Mouse (Mus musculus) heart, embryonic 15.5 days (tissue): ENCODE measurements around the gene Cfap36. TPM values are rescaled to one million over a fixed set of nuclear protein-coding genes. Genes with fewer than 3 reads are reported as not detected.

ENCODE experiments used
- ATAC-seq: fragments of 200-750 bp; cut with Nextera tagmentation; replicated peaks from 2 replicates; pipeline ENCODE4 v1.8.0; 2017; ENCODE audit warnings: low read depth, moderate TSS enrichment; ENCODE audit not compliant: insufficient number of reproducible peaks, insufficient read depth, low FRiP score
- H3K27ac ChIP-seq: fragments of 300-500 bp; sonication (generic); 2 replicates; pipeline ENCODE4 v1.5.1; 2015; ENCODE audit warnings: mild to moderate bottlenecking, inconsistent platforms
- H3K27me3 ChIP-seq: fragments of 300-500 bp; sonication (generic); 2 replicates; pipeline ENCODE4 v1.6.1; 2015; ENCODE audit warnings: inconsistent platforms
- H3K36me3 ChIP-seq: fragments of 300-500 bp; sonication (generic); 2 replicates; pipeline ENCODE4 v1.6.1; 2015; ENCODE audit warnings: mild to moderate bottlenecking, inconsistent platforms
- H3K4me1 ChIP-seq: fragments of 300-500 bp; sonication (generic); replicated peaks from 2 replicates; pipeline ENCODE4 v1.6.1; 2015; ENCODE audit warnings: inconsistent platforms
- H3K4me2 ChIP-seq: fragments of 300-500 bp; sonication (generic); 2 replicates; pipeline ENCODE4 v1.6.1; 2015; ENCODE audit warnings: inconsistent platforms, mild to moderate bottlenecking, moderate library complexity
- H3K4me3 ChIP-seq: fragments of 300-500 bp; sonication (generic); 2 replicates; pipeline ENCODE4 v1.5.1; 2015; ENCODE audit warnings: mild to moderate bottlenecking, inconsistent platforms
- H3K9ac ChIP-seq: fragments of 300-500 bp; sonication (generic); 2 replicates; pipeline ENCODE4 v1.6.1; 2015; ENCODE audit warnings: mild to moderate bottlenecking, inconsistent platforms
- H3K9me3 ChIP-seq: fragments of 300-500 bp; sonication (generic); replicated peaks from 2 replicates; pipeline ENCODE4 v1.6.1; 2016; ENCODE audit warnings: inconsistent platforms
- WGBS: fragments of 180-500 bp; shearing (Covaris S2); methylation state at CpG from one replicate; pipeline ENCODE4 v1.1.7; 2015; ENCODE audit warnings: mixed read lengths; 5-methylcytosine and 5-hydroxymethylcytosine counted together
- polyA plus RNA-seq: library from polyadenylated mRNA; unstranded; fragments of >200 nt; fragmentation: Nextera tagmentation; extraction: Ambion mirVana; gene quantifications from 2 replicates; pipeline ENCODE4 v1.2.1, GENCODE M21; 2015

Cfap36 gene
- polyA plus RNA-seq, 1 experiment from 2014 or later, result 42.7 TPM

DNA sequence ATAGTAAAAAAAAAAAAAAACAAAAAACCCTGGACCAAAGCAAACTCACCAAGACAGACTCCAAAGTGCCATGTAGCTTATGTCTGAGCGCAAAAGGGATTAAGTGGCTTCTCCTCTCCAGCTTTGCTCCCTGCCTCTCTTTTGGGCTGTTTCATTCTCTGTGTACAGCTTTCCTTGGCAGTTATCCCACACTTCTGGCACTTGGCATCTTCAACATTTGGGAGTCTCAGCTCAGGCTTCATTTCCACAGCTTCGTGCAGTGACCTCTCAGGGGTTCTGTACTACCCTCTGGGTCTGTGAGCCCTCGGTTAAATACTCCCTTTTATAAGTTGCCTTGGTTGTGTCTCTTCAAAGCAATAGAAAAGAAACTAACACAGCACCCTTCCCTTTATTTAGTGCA, 66.6 kb downstream of the Cfap36 start:
- Histone ChIP-seq H3K4me3 (no peak overlapping the region), H3K9me3 (no peaks in the 10 kb centered on the region), H3K9ac (no peak overlapping the region), H3K36me3 (peaks cover 10% of the 10 kb centered on the region), H3K4me1 (peaks cover 8% of the 10 kb centered on the region), H3K4me2 (no peak overlapping the region), H3K27me3 (no peaks in the 10 kb centered on the region), H3K27ac (0 out of 2 replicates have a peak overlapping the region, but pooled peaks have one; percentile 41)
- no peak for ATAC-seq
- WGBS, result 48% methylated on average over 3 of the region's 3 CpGs

DNA sequence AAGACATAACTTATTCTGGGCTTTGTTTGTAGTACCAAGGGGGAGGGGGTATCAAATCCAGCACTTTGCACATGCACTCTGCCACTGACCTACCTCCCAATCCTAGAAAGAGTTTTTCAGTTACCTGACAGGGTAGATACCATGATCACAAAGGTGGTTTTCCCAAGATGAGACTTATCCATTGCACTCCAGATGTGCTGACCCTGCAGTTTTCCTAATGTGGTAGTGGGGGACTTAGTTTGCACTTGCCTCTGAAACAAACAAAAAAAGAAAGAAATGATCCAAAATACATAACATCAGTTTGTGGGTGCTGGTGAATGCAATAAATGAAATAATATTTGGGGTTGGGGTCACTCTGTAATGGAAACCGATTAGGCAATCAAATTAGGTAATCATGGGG, 67.9 kb downstream of the Cfap36 start:
- H3K4me1 ChIP-seq, result peaks cover 8% of the 10 kb centered on the region
- H3K9me3 ChIP-seq, result no peaks in the 10 kb centered on the region
- peaks cover 10% of the 10 kb centered on the region for H3K36me3 ChIP-seq
- H3K4me3 ChIP-seq, result no peak overlapping the region
- H3K27me3 ChIP-seq, result no peaks in the 10 kb centered on the region
- no peak overlapping the region for H3K4me2 ChIP-seq
- ATAC-seq, result no peak
- no peak overlapping the region for H3K27ac ChIP-seq
- WGBS, result 98% methylated on average over 1 of the region's 1 CpGs
- no peak overlapping the region for H3K9ac ChIP-seq

DNA sequence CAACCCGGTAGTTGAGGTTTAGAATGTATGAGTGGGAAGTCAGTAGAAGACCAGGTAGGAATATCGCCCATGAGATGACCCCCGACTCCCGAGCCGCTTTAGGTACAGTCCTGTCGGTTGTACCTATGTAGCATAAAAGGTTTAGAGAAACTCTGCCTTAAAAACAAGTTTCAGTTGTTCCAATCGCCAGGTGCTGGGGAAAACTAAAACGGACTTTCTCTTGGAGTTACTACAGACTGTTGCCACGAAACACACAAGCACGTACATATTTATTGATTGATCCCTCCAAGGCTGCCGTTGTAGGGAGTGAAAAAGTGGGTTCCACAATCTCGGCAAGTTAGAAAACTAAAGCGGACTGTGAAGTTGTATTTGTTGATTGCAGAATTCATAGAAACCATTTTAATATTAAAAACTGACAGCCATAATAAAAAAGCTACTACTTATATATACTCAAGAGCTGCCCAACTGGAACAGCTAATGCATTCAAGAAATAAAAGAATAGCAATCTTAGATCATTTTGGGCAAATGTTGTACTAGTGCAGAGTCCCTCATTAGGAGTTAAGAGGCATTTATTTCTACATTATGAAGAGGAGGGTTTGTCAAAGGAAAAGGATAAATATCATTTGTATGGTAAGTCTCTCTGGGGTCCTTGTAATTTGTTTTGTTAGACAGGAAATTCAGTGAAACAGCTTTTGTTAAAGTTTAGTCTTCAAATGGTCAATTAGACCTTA, 73.3 kb downstream of the Cfap36 start:
- peak overlapping the region; percentile 91 for H3K4me2 ChIP-seq
- 4% methylated on average over 13 of the region's 13 CpGs for WGBS
- H3K9ac ChIP-seq, result peak overlapping the region; percentile 98
- H3K9me3 ChIP-seq, result no peaks in the 10 kb centered on the region
- no peaks in the 10 kb centered on the region for H3K36me3 ChIP-seq
- H3K4me1 ChIP-seq, result peaks cover 8% of the 10 kb centered on the region
- ATAC-seq, result no peak
- H3K27me3 ChIP-seq, result no peaks in the 10 kb centered on the region
- peak overlapping the region; percentile 98 for H3K27ac ChIP-seq
- H3K4me3 ChIP-seq, result peak overlapping the region; percentile 100

DNA sequence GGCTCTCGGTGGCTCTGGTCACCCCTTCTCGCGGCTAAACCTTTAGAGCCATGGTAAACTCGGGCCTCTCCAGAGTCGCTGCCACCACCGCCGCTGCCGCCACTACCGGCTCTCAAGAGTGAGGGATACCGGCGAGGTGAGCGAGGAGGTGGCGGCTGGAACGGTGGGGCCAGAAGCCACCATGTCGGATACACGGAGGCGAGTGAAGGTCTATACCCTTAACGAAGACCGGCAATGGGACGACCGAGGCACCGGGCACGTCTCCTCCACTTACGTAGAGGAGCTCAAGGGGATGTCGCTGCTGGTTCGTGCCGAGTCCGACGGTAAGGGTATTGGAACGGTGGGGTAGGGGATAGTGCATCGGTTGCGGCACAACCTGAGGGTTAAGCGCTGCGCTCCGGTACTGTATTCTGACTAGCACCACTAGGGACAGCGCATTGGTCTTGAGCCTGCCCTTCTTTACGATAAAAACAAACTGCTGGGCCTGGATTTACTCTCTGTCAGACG, 74.0 kb downstream of the Cfap36 start:
- no peaks in the 10 kb centered on the region for H3K27me3 ChIP-seq
- peak; percentile 75 for ATAC-seq
- peak overlapping the region; percentile 91 for H3K4me2 ChIP-seq
- WGBS, result under 1% methylated on average over 38 of the region's 38 CpGs
- peak overlapping the region; percentile 100 for H3K4me3 ChIP-seq
- H3K27ac ChIP-seq, result peak overlapping the region; percentile 98
- no peaks in the 10 kb centered on the region for H3K9me3 ChIP-seq
- peak overlapping the region; percentile 98 for H3K9ac ChIP-seq
- peaks cover 8% of the 10 kb centered on the region for H3K4me1 ChIP-seq
- no peaks in the 10 kb centered on the region for H3K36me3 ChIP-seq

DNA sequence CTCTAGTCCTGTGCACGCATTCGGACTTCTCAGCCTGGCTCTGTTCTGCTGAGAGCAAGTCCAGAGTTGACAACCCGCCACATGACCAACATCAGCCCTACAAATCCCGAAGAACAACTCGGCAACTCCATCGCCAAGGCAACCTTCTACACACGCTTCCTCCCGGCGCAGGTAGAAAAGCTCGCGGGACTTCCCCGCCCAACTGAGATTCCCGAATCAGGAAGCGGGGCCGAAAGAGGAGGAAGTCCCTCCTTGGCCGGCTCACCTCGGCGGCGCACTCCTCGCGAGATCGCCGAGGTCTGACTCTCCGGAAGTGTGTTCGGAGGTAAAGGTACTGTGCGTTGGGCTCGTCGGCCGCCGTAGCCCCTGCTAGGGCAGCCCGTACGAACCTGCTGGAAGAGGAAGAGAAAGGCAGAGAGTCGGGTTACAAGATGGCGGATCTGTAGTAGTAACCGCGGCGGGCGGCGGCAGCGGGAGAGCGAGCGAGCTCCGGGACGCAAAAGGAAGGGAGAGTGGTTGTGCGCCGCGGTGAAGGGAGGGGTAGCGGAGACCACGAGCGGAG, 74.6 kb downstream of the Cfap36 start, which contains the start of gene Ppp4r3b:
TSS of gene Ppp4r3b (plus strand) at position 328 of the 562 bp plus-strand sequence.
- peak within 1 kb of the TSS; percentile 98 for H3K9ac ChIP-seq
- peak within 1 kb of the TSS; percentile 91 for H3K4me2 ChIP-seq
- no peaks in the 10 kb centered on the region for H3K36me3 ChIP-seq
- no peaks in the 10 kb centered on the region for H3K9me3 ChIP-seq
- ATAC-seq, result peak; percentile 97
- H3K4me3 ChIP-seq, result peak within 1 kb of the TSS; percentile 100
- WGBS, result under 1% methylated on average over 50 of the region's 50 CpGs
- peak within 1 kb of the TSS; percentile 98 for H3K27ac ChIP-seq
- no peaks in the 10 kb centered on the region for H3K27me3 ChIP-seq
- H3K4me1 ChIP-seq, result peaks cover 8% of the 10 kb centered on the region

DNA sequence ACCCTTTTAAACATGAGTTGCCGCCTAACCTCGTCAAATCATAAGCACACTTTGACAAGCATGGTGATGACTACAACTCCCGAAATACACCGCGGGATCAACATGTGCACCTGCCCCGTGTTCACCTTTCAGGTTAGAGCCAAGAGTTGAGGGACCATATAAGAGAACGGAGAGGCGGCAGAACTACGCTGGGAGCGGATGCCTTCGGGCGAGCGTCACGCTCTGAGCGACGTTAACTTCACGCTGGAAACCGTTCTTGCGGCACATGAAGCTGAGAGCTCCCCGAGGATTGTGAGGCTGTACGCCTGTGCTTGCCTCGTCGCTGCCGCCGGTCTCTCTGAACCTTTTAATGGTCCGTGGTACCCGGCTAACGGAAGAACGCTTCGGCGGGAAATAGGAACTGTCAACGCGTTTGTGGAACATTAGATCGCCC, 75.2 kb downstream of the Cfap36 start:
- WGBS, result under 1% methylated on average over 34 of the region's 34 CpGs
- no peaks in the 10 kb centered on the region for H3K36me3 ChIP-seq
- ATAC-seq, result peak; percentile 4; the same call in 1 of the 2 replicates

More for the DNA sequence above, 75.2 kb downstream of the Cfap36 start:
- Histone ChIP-seq H3K9me3 (no peaks in the 10 kb centered on the region), H3K4me2 (peak overlapping the region; percentile 91), H3K9ac (peak overlapping the region; percentile 64), H3K4me3 (peak overlapping the region; percentile 100), H3K27me3 (no peaks in the 10 kb centered on the region), H3K4me1 (peaks cover 8% of the 10 kb centered on the region), H3K27ac (peak overlapping the region; percentile 98)

Other genes with a start within 250 kb of the Cfap36 start
- gene Pnpt1, start 116.7 kb downstream of the Cfap36 start, polyA plus RNA-seq, result 32.9 and 33.4 TPM in 2 replicates
- gene Ppp4r3b, start 74.5 kb downstream of the Cfap36 start, polyA plus RNA-seq, result 40.3 and 46.0 TPM in 2 replicates
- gene Ccdc88a, start 126.2 kb upstream of the Cfap36 start, polyA plus RNA-seq, result 23.0 and 23.6 TPM in 2 replicates